Mouse (Mus musculus) heart, adult 8-10 months (tissue): ENCODE measurements around the gene Ppp1r17. TPM values are rescaled to one million over a fixed set of nuclear protein-coding genes. Genes with fewer than 3 reads are reported as not detected.

Experiments used
- DNase-seq: peaks from one replicate; pipeline ENCODE4 v3.0.0; 2022; ENCODE audit warnings: low spot score
- total RNA-seq, 4 experiments: library from RNA; stranded (reverse); gene quantifications; 2 replicates each; pipeline ENCODE4 v1.2.4; 2022

Gene Ppp1r17
- total RNA-seq: under 1 TPM in 1 of 4 experiments, not detected in 3; 0.14 TPM

- no peak for DNase-seq
These were observed at the start of gene Ppp1r17 for GRCm38 (mm10) chr6:56017291-56017994. Ppp1r17 (plus strand) TSS chr6:56017497.

- peak; percentile 12 for DNase-seq
These were observed 44.3 kb upstream of the Ppp1r17 start for GRCm38 (mm10) chr6:55972998-55973397.

GRCm38 (mm10) chr6:55979766-55980165 lies 37.5 kb upstream of the Ppp1r17 start:
- DNase-seq: no peak

- DNase-seq: no peak
These were observed 8.6 kb upstream of the Ppp1r17 start for GRCm38 (mm10) chr6:56008711-56009110.

- no peak for DNase-seq
These were observed 4.9 kb upstream of the Ppp1r17 start for GRCm38 (mm10) chr6:56012384-56012783.

- no peak for DNase-seq
These were observed 2.3 kb downstream of the Ppp1r17 start for GRCm38 (mm10) chr6:56019632-56020031.

GRCm38 (mm10) chr6:56025533-56025932 lies 8.2 kb downstream of the Ppp1r17 start:
- DNase-seq: no peak

- DNase-seq: no peak
These were observed 10.0 kb downstream of the Ppp1r17 start for GRCm38 (mm10) chr6:56027318-56027717.

GRCm38 (mm10) chr6:56027966-56028365 lies 10.7 kb downstream of the Ppp1r17 start:
- no peak for DNase-seq

GRCm38 (mm10) chr6:56029986-56030385 lies 12.7 kb downstream of the Ppp1r17 start:
- DNase-seq: no peak

GRCm38 (mm10) chr6:56032231-56032630 lies 14.9 kb downstream of the Ppp1r17 start:
- DNase-seq: no peak

GRCm38 (mm10) chr6:56035054-56035453 lies 17.8 kb downstream of the Ppp1r17 start:
- no peak for DNase-seq

- DNase-seq: no peak
These were observed 22.3 kb downstream of the Ppp1r17 start for GRCm38 (mm10) chr6:56039476-56040055.

GRCm38 (mm10) chr6:56044270-56044669 lies 27.0 kb downstream of the Ppp1r17 start:
- no peak for DNase-seq

- DNase-seq: no peak
These were observed 27.4 kb downstream of the Ppp1r17 start for GRCm38 (mm10) chr6:56044716-56045115.

- no peak for DNase-seq
These were observed 31.3 kb downstream of the Ppp1r17 start for GRCm38 (mm10) chr6:56048580-56048979.

GRCm38 (mm10) chr6:56049104-56049503 lies 31.8 kb downstream of the Ppp1r17 start:
- no peak for DNase-seq

GRCm38 (mm10) chr6:56063736-56064135 lies 46.4 kb downstream of the Ppp1r17 start:
- DNase-seq: no peak

GRCm38 (mm10) chr6:56066632-56067282 lies 49.5 kb downstream of the Ppp1r17 start:
- peak; percentile 9 for DNase-seq

GRCm38 (mm10) chr6:56068516-56068915 lies 51.2 kb downstream of the Ppp1r17 start:
- DNase-seq: no peak

GRCm38 (mm10) chr6:56076378-56076805 lies 59.1 kb downstream of the Ppp1r17 start:
- peak; percentile 3 for DNase-seq
